Mouse (Mus musculus) lung, postnatal 25 days (tissue): ENCODE data around the gene Cks1b.
"Not testable (repeated sequence)": the region's sequence is repeated elsewhere in the genome, so short reads cannot be mapped to it uniquely, and the experiment has no call there.

ENCODE experiments used
- DNase-seq: peaks from one replicate; pipeline ENCODE4 v3.0.0; 2022; ENCODE audit warnings: low spot score

Cks1b gene

DNA sequence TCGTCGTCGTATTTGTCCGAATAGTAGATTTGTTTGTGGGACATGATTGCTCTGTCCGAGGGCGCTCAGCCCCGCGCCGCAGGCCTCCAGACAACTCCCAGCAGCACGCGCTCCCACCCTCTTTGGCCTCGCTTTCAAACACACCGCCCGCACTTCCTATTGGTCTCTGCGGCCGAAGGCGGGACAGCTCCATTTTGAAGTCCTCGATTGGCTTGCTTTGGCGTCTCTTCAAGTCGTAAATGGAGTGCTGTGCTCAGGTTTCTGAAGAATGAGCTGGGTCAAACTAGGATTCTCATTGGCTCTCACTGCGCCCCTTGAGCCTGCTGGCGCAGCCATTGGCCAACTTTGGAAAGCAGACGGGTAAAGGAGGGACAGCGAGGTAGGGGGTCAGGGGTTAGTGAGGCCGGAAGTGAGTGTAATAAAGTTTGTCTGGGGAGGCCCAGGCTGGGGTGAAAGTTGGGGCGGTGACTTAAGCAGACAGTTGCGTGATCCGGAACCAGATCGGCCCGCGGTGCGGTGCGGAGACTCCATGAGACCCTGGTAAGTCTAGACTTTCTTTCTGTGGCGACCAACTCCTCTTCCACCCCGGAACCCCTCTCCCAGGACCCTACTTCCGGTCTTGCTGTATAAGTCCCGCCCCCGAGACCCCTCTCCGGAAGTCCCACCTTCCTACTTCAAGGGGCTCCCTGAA lies at the start of gene Cks1b, which contains the start of gene Shc1:
Cks1b (minus strand) TSS at position 214 of the 691 bp plus-strand sequence.
Shc1 (plus strand) TSS at position 274 of the 691 bp plus-strand sequence.
- peak; percentile 99 for DNase-seq

DNA sequence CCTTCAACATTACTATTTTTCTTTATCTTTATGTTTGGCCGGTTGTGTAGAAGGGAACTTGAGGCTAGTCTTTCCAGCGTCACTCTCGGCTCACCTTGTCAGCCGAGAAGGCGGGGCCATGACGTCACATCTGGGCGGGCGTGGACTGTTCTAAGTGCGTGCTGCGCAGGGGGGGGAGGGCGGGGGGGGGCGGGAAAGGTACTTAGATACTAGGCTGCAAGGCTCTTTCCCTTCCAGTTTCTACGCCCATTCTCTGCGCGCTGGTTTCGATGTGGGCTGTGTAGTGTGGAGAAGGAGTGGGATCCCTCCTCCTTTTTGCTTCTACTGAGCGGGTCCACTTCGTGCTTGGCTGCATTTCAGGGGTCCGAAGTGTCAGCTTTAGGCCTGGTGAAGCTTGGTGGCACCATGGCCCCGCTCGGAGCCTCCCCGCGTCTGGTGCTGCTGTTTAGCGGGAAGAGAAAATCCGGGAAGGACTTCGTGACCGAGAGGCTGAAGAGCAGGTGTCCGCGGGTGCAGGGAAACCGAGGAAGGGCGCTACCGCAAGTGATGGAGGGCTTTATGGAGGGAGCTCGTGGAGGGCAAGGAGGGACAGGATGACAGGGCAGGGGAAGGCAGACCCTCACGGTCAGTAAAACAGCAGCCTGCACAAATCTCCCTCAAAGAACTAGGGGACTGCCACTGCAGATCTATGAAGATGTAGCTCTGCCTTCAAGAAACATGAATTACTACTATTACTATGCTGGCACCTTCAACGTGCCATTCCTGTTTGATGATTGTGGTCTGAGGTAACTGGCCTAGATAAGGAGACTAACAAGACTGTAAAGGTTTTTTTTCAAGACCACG lies 41.0 kb upstream of the Cks1b start:
- peak; percentile 93 for DNase-seq

DNA sequence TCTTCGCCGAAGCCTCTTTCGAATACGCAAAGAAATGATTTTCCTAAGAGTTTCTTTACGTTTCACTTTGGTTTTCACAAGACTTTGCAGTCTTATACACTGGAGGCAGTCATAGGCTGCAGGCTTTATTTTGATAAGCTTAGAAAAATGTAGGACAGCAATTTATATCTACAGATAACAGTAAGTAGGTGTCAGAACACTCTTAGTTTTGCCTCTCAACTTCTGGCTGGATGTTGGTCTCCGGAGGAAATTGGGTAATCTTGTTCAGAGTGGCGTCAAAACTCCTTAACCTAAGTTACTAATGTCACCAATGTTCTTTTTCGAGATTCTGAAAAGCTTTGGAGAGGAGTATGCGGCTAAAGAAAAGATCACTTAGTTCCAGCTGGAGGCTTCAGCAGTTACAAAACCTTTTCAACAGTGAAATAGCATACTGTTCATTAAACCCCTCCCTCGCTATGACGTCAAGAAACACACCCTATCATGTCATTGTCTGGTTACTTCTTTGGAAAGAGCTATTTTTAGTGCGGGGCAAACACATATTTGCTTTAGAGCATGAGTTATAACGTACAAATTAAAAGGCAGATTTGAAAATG lies 40.3 kb upstream of the Cks1b start:
- DNase-seq: peak; percentile 84

DNA sequence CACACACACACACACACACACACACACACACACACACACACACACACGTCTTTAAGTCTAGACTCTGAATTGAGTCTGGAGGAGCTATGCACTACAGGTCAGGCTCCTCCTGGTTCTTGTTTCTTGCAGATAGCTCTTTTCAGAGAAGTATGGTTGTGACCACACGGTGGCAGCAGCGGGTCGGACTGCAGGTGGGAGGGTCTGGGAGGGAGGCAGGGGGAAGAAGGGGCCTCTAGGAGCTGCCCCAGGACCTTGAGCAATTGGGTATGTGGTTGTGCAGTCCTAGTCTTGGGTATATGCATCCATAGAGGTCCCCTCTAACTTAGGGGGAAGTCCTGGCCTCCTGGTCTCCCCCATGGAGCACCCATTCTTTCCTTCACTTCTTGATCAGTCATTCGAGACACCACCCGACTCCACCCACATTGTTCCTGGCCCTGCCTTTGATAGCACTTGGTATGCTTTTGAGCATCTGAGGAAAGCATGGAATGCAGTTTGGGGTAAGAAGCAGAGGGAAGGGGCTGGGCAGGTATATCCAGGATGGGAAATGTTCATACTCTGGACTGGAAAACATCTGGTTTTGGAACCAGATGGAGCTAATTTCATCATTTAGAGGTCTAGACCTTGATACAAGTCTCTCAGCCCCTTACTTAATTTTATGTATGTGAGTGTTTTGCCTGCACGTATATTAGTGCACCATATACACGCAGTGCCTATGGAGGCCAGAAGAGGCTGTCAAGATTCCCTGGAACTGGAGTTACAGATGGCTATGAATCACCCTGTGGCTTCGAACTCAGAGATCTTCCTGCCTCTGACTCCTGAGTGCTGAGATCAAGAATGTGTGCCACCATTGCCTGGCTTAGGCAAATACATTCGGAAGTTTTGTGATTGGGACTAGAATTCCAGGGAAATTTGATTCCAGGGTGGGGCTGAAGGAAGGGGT lies 38.8 kb upstream of the Cks1b start:
- peak; percentile 70 for DNase-seq

DNA sequence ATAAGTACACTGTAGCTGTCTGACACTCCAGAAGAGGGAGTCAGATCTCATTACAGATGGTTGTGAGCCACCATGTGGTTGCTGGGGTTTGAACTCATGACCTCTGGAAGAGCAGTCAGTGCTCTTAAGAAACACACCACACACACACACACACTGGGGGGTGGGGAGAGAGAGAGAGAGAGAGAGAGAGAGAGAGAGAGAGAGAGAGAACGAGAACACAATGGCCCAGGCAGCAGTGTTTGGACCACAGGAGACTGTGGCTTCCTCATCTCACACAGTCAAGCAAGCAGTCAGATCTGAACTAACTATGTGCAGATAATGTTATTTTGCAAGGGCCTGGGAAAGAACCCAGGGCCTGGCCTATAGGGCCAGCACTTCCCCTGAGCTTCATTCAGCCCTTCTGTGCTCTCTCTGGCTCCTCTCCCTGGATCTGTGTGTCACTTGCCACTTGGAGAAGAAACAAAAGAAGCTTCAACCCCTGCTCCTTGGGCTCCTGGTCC lies 37.7 kb upstream of the Cks1b start:
- DNase-seq: no peak

DNA sequence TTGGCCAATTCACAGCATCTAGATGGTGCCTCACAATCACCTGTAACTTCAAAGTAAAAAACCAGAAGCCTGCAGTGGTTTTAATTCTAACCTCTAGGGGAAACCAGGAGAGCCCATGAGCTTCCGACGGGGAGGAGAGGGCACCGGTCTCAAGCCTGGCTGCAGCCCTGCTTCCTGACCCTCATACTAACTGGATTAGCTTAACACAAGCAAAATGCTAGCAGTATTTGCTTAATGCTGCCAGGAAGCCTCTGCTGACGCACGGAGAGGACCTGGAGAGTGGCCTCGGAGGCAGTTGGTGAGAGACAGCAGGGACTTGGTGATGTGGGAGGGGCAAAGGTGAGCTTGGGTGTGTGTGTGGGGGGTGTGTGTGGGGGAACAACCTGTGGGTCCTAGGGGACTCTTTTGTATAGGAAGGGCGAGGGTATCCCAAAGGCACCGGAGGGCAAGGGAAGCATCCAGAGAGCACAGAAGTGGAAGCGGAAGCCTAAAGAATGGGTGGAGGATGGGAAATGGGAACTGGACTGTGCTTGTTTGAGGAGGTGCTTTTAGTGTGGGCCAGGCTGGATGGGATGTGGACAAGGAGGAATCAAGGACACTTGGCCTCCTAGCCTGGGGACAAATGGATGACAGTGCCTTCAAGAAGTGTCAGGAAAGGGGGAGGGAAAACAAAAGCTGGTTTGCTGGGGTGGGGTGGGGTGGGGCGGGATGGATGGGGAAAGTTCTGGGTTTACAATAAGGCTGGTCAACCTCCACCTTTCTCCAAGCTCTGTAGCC lies 36.4 kb upstream of the Cks1b start, which contains the start of gene Pmvk:
Pmvk (plus strand) TSS at position 141 of the 777 bp plus-strand sequence.
- no peak for DNase-seq

DNA sequence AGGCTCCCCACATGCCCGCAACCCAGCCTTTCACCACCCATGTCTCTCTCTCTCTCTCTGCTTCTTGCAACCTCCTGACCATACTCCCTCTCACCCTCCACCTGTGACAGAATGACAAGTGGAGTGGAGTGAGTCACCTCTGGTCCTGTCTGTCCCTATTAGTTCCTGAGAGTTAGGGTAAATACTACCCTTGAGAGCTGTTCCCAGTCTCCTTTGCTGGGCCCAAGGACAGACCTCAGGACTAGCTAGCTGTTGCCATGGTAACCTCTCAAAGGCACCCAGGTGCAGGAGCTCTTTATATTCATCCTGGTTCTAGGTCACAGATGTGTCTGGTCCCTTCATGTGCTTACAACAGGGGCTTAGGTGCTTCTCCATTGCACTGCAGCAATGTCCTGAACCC lies 33.7 kb upstream of the Cks1b start:
- DNase-seq: peak; percentile 78

DNA sequence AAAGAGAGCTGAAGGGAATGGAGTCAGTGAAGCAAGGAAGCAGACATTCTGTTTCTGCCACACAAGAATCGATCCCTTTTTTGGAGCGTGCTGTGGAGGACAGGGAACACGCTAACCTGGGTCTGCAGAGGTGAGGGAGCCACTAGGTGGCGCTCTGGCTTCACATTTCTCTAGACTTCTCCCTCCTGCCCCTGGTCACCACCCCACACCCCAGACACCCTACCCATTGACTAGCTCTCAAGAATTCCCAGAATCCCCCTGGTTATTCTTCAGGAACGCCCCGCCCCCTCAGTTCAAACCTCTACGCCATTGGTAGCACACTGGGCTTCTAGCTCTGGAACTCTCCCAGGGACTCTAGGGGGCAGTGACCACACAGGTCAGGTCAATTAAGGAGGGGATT lies 31.4 kb upstream of the Cks1b start:
- DNase-seq: peak; percentile 80

GRCm38 (mm10) chr3:89448720-89449537 lies 30.7 kb upstream of the Cks1b start:
- no peak for DNase-seq

- no peak for DNase-seq
Measured at GRCm38 (mm10) chr3:89440691-89441090, 22.5 kb upstream of the Cks1b start.

- peak; percentile 75 for DNase-seq
Measured at GRCm38 (mm10) chr3:89437269-89437668, 19.1 kb upstream of the Cks1b start.

- peak; percentile 88 for DNase-seq
Measured at GRCm38 (mm10) chr3:89436176-89437113, 18.3 kb upstream of the Cks1b start, which contains the start of gene Pbxip1. Gene Pbxip1, plus strand, starts transcription at chr3:89436706.

GRCm38 (mm10) chr3:89435041-89435440 lies 16.9 kb upstream of the Cks1b start:
- DNase-seq: no peak

DNA sequence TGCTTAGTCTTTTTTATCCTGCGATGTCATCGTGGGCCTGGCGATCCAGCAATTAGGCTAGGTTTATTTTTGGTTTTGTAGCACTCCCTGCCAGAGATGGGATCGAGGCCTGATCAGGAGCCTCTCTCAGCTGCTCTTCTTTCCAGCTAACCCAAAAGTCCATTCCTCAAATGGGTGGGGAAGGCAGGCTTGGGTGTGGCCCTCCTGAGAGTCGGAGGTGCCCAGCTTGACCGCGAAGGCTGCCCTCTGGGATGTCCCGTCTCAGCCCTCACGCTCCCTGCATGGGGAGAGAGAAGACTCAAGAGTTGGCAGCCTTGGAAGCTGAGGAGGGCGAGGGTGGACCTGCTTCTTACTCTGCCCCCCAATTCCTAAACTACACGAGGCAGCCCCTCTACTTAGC lies 16.3 kb upstream of the Cks1b start:
- DNase-seq: no peak

GRCm38 (mm10) chr3:89432606-89433005 lies 14.4 kb upstream of the Cks1b start:
- no peak for DNase-seq

DNA sequence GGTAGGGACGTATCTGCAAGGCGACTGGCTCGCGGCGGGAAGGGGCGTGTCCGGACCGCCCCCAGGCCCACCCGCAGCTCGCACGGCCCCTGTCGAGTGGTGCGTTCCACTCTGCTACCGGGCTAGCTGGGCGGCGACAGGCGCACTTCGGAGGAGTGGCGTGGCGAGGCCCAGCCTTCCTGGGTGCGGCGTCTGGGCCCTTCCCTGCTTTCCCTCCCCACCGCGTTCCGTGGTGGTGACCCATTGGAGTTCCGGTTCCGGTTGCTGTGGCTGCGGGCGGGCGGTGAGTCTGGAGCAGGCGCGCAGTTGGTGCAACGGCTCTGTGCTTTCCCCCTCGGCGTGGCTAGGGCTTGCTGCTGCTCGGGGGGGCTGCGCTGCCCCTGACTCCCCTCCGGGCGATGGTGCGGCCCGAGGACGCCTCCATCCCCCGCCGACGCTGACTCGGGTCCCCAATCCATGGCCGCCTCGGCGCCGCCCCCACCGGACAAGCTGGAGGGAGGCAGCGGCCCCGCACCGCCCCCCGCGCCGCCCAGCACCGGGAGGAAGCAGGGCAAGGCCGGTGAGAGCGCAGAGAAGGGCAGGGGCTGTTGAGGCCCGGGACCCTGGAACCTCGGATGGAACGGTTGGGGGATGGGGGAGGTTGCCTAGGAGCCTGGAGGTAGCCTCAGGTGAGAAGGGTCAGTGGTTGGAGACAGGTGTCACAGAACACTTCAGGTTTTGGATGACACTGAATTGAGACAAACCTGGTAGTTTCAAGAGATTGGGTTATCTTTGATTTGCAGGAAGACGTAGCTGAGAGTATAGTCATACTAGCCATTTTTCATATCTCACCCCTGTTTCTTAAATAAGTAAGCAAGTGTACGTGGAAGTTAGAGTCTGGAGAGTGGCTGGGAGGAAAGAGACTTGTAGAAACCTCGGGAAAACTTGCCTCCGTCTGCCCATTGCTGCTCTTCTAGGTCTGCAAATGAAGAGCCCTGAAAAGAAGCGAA lies 12.3 kb upstream of the Cks1b start, which contains the start of gene Pygo2:
Pygo2 (plus strand) TSS at position 44 of the 989 bp plus-strand sequence.
- peak; percentile 98 for DNase-seq

- DNase-seq: not testable (repeated sequence)
Measured at GRCm38 (mm10) chr3:89429021-89429420, 10.8 kb upstream of the Cks1b start.
